Mouse (Mus musculus) embryonic facial prominence, embryonic 12.5 days (tissue): ENCODE results near the gene Cry2. TPM values are rescaled to one million over a fixed set of nuclear protein-coding genes. Genes with fewer than 3 reads are reported as not detected.
A peak's percentile ranks its signal among the peaks of the same experiment; 100 is the strongest.

Experiments used
- ATAC-seq: fragments of 200-750 bp; cut with Nextera tagmentation; 2 replicates; pipeline ENCODE4 v1.8.0; 2017; ENCODE audit not compliant: insufficient number of reproducible peaks, insufficient read depth, low FRiP score, low TSS enrichment
- H3K27ac ChIP-seq: fragments of 300-500 bp; sonication (generic); 2 replicates; pipeline ENCODE4 v1.5.1; 2016; ENCODE audit warnings: mild to moderate bottlenecking
- H3K27me3 ChIP-seq: fragments of 300-500 bp; sonication (generic); 2 replicates; pipeline ENCODE4 v1.6.1; 2016; ENCODE audit warnings: mild to moderate bottlenecking, moderate library complexity
- H3K36me3 ChIP-seq: fragments of 300-500 bp; sonication (generic); 2 replicates; pipeline ENCODE4 v1.6.1; 2016; ENCODE audit warnings: mild to moderate bottlenecking
- H3K4me1 ChIP-seq: fragments of 300-500 bp; sonication (generic); 2 replicates; pipeline ENCODE4 v1.6.1; 2016
- H3K4me2 ChIP-seq: fragments of 300-500 bp; sonication (generic); replicated peaks from 2 replicates; pipeline ENCODE4 v1.6.1; 2016; ENCODE audit warnings: mild to moderate bottlenecking, moderate library complexity
- H3K4me3 ChIP-seq: fragments of 300-500 bp; sonication (generic); 2 replicates; pipeline ENCODE4 v1.5.1; 2016; ENCODE audit warnings: mild to moderate bottlenecking
- H3K9ac ChIP-seq: fragments of 300-500 bp; sonication (generic); 2 replicates; pipeline ENCODE4 v1.6.1; 2016; ENCODE audit warnings: mild to moderate bottlenecking, moderate library complexity
- H3K9me3 ChIP-seq: fragments of 300-500 bp; sonication (generic); 2 replicates; pipeline ENCODE4 v1.6.1; 2016; ENCODE audit warnings: mild to moderate bottlenecking, moderate library complexity
- WGBS: fragments of 180-500 bp; shearing (Covaris S2); methylation state at CpG from one replicate; pipeline ENCODE4 v1.1.7; 2016; 5-methylcytosine and 5-hydroxymethylcytosine counted together
- polyA plus RNA-seq: library from polyadenylated mRNA; unstranded; fragments of >200 nt; fragmentation: Nextera tagmentation; extraction: Ambion mirVana; gene quantifications from 2 replicates; pipeline ENCODE4 v1.2.1, GENCODE M21; 2016

Cry2 gene
- polyA plus RNA-seq, 1 experiment from 2014 or later, result 28.8 TPM

GRCm38 (mm10) chr2:92443313-92443712 lies 9.5 kb upstream of the Cry2 start:
- Histone ChIP-seq H3K4me2 (no peak overlapping the region), H3K9ac (no peak overlapping the region), H3K36me3 (no peaks in the 10 kb centered on the region), H3K27ac (no peak overlapping the region), H3K27me3 (0 out of 2 replicates have a peak, but pooled peaks cover 3% of the 10 kb centered on the region), H3K9me3 (no peaks in the 10 kb centered on the region), H3K4me1 (no peaks in the 10 kb centered on the region), H3K4me3 (no peak overlapping the region)
- 76% methylated on average over 4 of the region's 4 CpGs for WGBS
- no peak for ATAC-seq

- Histone ChIP-seq H3K9ac (no peak overlapping the region), H3K27me3 (0 out of 2 replicates have a peak, but pooled peaks cover 3% of the 10 kb centered on the region), H3K4me1 (no peaks in the 10 kb centered on the region), H3K4me2 (no peak overlapping the region), H3K4me3 (no peak overlapping the region), H3K36me3 (no peaks in the 10 kb centered on the region), H3K9me3 (no peaks in the 10 kb centered on the region), H3K27ac (no peak overlapping the region)
- 67% methylated on average over 12 of the region's 12 CpGs for WGBS
- ATAC-seq, result no peak
Observed at GRCm38 (mm10) chr2:92442419-92443001, 8.7 kb upstream of the Cry2 start.

- Histone ChIP-seq H3K4me1 (no peaks in the 10 kb centered on the region), H3K4me2 (no peak overlapping the region), H3K4me3 (no peak overlapping the region), H3K27me3 (0 out of 2 replicates have a peak, but pooled peaks cover 3% of the 10 kb centered on the region), H3K9me3 (0 out of 2 replicates have a peak, but pooled peaks cover 3% of the 10 kb centered on the region), H3K27ac (no peak overlapping the region), H3K36me3 (no peaks in the 10 kb centered on the region), H3K9ac (no peak overlapping the region)
- WGBS, result 61% methylated on average over 6 of the region's 6 CpGs
- ATAC-seq, result no peak
Observed at GRCm38 (mm10) chr2:92440432-92440831, 6.6 kb upstream of the Cry2 start.

- Histone ChIP-seq H3K27ac (no peak overlapping the region), H3K4me2 (no peak overlapping the region), H3K9me3 (0 out of 2 replicates have a peak, but pooled peaks cover 3% of the 10 kb centered on the region), H3K4me3 (no peak overlapping the region), H3K4me1 (0 out of 2 replicates have a peak, but pooled peaks cover 7% of the 10 kb centered on the region), H3K9ac (no peak overlapping the region), H3K27me3 (0 out of 2 replicates have a peak, but pooled peaks cover 3% of the 10 kb centered on the region), H3K36me3 (no peaks in the 10 kb centered on the region)
- no peak for ATAC-seq
- whole genome bisulfite sequencing, result 66% methylated on average over 3 of the region's 3 CpGs
Observed at GRCm38 (mm10) chr2:92438567-92438966, 4.7 kb upstream of the Cry2 start.

GRCm38 (mm10) chr2:92437875-92438274 lies 4.0 kb upstream of the Cry2 start:
- H3K4me2 ChIP-seq, result no peak overlapping the region; the same call in 1 of the 2 replicates
- no peaks in the 10 kb centered on the region for H3K36me3 ChIP-seq
- ATAC-seq, result no peak
- H3K27me3 ChIP-seq, result 0 out of 2 replicates have a peak, but pooled peaks cover 3% of the 10 kb centered on the region
- no peak overlapping the region for H3K27ac ChIP-seq
- peaks cover 10% of the 10 kb centered on the region for H3K4me1 ChIP-seq
- no peak overlapping the region for H3K4me3 ChIP-seq
- H3K9me3 ChIP-seq, result 0 out of 2 replicates have a peak, but pooled peaks cover 3% of the 10 kb centered on the region
- 1% methylated on average over 5 of the region's 5 CpGs for WGBS
- no peak overlapping the region for H3K9ac ChIP-seq

- Histone ChIP-seq H3K27me3 (0 out of 2 replicates have a peak, but pooled peaks cover 3% of the 10 kb centered on the region), H3K9me3 (0 out of 2 replicates have a peak, but pooled peaks cover 3% of the 10 kb centered on the region), H3K27ac (no peak overlapping the region), H3K9ac (no peak overlapping the region), H3K4me1 (peaks cover 15% of the 10 kb centered on the region), H3K4me3 (no peak overlapping the region), H3K4me2 (no peak overlapping the region), H3K36me3 (no peaks in the 10 kb centered on the region)
- WGBS, result 87% methylated on average over 4 of the region's 4 CpGs
- no peak for ATAC-seq
Observed at GRCm38 (mm10) chr2:92437366-92437765, 3.5 kb upstream of the Cry2 start.

GRCm38 (mm10) chr2:92435023-92435422 lies 1.2 kb upstream of the Cry2 start:
- no peak for ATAC-seq
- H3K4me2 ChIP-seq, result peak overlapping the region; percentile 88; the same call in 1 of the 2 replicates
- 0 out of 2 replicates have a peak, but pooled peaks cover 3% of the 10 kb centered on the region for H3K9me3 ChIP-seq
- no peak overlapping the region for H3K4me3 ChIP-seq
- H3K27me3 ChIP-seq, result 0 out of 2 replicates have a peak, but pooled peaks cover 3% of the 10 kb centered on the region
- no peak overlapping the region for H3K9ac ChIP-seq
- no peaks in the 10 kb centered on the region for H3K36me3 ChIP-seq
- H3K4me1 ChIP-seq, result peaks cover 36% of the 10 kb centered on the region
- H3K27ac ChIP-seq, result no peak overlapping the region
- 54% methylated on average over 6 of the region's 6 CpGs for WGBS

GRCm38 (mm10) chr2:92434375-92434745 lies 517 bp upstream of the Cry2 start:
- no peak for ATAC-seq
- WGBS, result 10% methylated on average over 12 of the region's 12 CpGs
- H3K27ac ChIP-seq, result no peak overlapping the region

GRCm38 (mm10) chr2:92432299-92433295 lies 1.2 kb downstream of the Cry2 start:
- Histone ChIP-seq H3K27me3 (no peaks in the 10 kb centered on the region), H3K9me3 (0 out of 2 replicates have a peak, but pooled peaks cover 3% of the 10 kb centered on the region), H3K9ac (peak overlapping the region; percentile 77; the same call in 1 of the 2 replicates), H3K36me3 (no peaks in the 10 kb centered on the region), H3K4me2 (peak overlapping the region; percentile 88), H3K4me3 (peak overlapping the region; percentile 95), H3K27ac (no peak overlapping the region), H3K4me1 (peaks cover 48% of the 10 kb centered on the region)
- ATAC-seq, result no peak
- 54% methylated on average over 17 of the region's 17 CpGs for WGBS

More at GRCm38 (mm10) chr2:92434375-92434745, 517 bp upstream of the Cry2 start:
- H3K4me3 ChIP-seq, result peak overlapping the region; percentile 95
- peak overlapping the region; percentile 77; the same call in 1 of the 2 replicates for H3K9ac ChIP-seq
- H3K4me1 ChIP-seq, result peaks cover 39% of the 10 kb centered on the region
- 0 out of 2 replicates have a peak, but pooled peaks cover 3% of the 10 kb centered on the region for H3K9me3 ChIP-seq
- H3K4me2 ChIP-seq, result peak overlapping the region; percentile 88
- H3K36me3 ChIP-seq, result no peaks in the 10 kb centered on the region
- H3K27me3 ChIP-seq, result no peaks in the 10 kb centered on the region

GRCm38 (mm10) chr2:92431611-92432179 lies 2.1 kb downstream of the Cry2 start:
- Histone ChIP-seq H3K27ac (peak overlapping the region; percentile 76), H3K9ac (peak overlapping the region; percentile 36; the same call in 1 of the 2 replicates), H3K27me3 (no peaks in the 10 kb centered on the region), H3K4me1 (peaks cover 49% of the 10 kb centered on the region), H3K4me2 (peak overlapping the region; percentile 88), H3K4me3 (peak overlapping the region; percentile 95), H3K9me3 (0 out of 2 replicates have a peak, but pooled peaks cover 3% of the 10 kb centered on the region), H3K36me3 (0 out of 2 replicates have a peak, but pooled peaks cover under 1% of the 10 kb centered on the region)
- ATAC-seq, result no peak
- 34% methylated on average over 11 of the region's 11 CpGs for WGBS
